Mouse (Mus musculus) layer of hippocampus, postnatal 25 days (tissue): Measurements from ENCODE around the gene Pbx2. TPM values are rescaled to one million over a fixed set of nuclear protein-coding genes. Genes with fewer than 3 reads are reported as not detected.

Source experiments
- DNase-seq, 2 experiments: peaks; one replicate each; pipeline ENCODE4 v3.0.0; 2022; ENCODE audit warnings: mixed read lengths in 2 of 2, low spot score in 1 of 2; ENCODE audit errors: extremely low spot score in 1 of 2
- total RNA-seq, 2 experiments: library from RNA; stranded (reverse); gene quantifications; 2 replicates each; pipeline ENCODE4 v1.2.3; 2021

Pbx2 gene
- total RNA-seq, 2 experiments from 2014 or later: 55.8 to 61.5 TPM

DNA sequence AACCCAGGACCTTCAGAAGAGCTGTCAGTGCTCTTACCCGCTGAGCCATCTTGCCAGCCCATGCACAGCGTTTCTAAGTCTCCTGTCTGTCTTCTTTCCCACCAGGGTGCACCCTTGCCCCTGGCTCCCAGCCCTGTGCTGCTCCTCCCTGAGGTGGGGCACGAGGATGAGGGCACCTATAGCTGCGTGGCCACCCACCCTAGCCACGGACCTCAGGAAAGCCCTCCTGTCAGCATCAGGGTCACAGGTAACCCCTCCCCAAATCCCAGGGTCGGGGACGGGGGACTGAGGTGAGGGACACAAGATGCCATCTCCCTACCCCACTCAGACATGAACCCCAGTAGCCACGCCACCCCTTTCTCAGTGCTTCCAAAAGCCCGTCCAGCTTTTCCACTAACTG lies 8.8 kb downstream of the Pbx2 start:
- DNase-seq: no peak

GRCm38 (mm10) chr17:34601796-34602195 lies 10.7 kb downstream of the Pbx2 start:
- DNase-seq: no peak

DNA sequence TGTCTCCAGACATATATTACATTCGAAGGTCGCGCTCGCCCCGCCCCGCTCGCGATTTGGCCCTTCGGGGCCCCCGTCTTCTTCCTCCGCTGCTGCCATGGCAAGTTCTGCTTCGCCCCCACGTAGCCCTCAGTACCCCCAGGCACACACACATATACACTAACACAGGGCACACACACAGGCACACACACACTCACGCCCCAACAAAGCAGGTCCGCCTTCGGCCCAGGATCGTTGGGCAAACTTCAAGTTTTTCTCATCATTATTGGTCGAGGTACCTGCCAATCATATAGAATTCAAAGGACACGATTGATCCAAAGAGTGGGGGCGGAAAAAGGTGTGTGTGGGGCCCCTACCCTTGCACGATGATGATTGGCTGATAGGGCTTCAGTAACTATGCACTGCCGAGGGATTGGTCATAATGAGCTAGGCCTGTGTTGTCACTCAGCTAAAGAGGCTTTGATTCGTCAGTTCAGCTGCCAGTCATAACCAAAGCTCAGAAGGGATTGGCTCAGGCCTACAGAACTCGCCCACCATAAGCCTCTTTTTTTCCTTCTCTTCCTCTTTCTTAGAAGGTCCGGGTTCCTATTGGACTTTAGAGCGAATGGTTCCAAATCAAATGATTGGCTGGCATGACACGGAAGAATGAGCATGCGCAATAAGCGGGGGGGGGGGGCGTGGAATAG lies 12.5 kb downstream of the Pbx2 start, which contains the start of gene Rnf5:
Gene Rnf5 (minus strand): TSS at position 316 of the 686 bp plus-strand sequence.
- peak; percentile 86 to 99 for DNase-seq

GRCm38 (mm10) chr17:34604061-34604508 lies 13.0 kb downstream of the Pbx2 start, which contains the start of gene Agpat1:
Gene Agpat1, plus strand, starts transcription at chr17:34604262.
- DNase-seq: peak; percentile 86 to 88

DNA sequence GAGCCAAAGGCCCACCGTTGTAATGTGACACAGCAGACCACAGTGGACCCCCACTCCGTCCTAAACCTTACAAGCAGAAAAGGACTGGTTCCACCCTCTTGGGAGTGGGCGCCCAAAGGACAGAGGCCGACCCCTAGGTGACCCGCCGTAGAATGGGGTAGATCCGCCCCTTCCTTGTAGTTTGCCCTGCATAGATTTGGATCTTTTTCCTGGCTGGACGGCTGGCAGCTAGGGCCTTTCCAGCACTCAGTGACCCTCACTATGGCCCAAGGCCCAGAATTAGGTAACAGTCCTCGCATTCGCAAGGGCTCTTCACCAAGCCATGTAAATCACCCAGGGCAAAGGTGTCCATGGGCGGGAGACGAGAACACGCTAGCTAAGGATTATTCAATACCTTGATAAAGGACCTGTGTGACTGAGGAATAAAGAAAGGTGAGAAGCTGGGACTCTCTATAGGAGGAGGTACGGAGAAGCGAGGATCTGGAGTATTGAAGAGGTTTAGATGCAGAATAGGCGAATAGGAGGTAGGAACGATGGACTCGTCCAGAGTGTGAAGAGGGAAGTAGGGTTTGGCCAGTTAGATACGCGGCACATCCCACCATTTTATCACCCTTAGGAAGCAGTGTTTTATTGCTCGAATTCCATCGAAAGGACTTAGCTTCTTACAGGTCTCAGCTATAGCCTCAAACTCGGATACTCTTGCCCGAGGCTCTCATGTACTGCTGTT lies 13.6 kb downstream of the Pbx2 start:
- DNase-seq: no peak

DNA sequence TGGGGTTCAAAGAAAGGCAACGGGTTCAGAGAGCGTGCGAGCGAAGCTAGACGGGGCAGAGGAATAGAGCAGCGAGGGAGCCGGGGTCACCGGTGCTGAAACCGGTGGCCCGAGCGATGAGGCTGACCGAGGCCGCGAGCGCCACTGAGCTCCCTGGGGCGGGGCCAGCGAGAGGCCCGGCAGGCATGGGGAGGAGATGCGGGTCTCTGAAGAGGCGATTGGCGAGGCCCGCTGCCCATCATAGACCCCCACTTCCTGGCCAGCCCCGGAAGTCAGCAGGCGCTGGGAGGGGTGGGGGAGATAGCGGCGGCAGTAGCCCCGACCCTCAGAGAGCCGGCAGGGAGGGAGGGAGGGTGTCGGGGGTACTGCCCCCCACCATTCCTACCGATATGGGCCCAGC lies 14.5 kb downstream of the Pbx2 start:
- DNase-seq: peak; percentile 93 to 97

DNA sequence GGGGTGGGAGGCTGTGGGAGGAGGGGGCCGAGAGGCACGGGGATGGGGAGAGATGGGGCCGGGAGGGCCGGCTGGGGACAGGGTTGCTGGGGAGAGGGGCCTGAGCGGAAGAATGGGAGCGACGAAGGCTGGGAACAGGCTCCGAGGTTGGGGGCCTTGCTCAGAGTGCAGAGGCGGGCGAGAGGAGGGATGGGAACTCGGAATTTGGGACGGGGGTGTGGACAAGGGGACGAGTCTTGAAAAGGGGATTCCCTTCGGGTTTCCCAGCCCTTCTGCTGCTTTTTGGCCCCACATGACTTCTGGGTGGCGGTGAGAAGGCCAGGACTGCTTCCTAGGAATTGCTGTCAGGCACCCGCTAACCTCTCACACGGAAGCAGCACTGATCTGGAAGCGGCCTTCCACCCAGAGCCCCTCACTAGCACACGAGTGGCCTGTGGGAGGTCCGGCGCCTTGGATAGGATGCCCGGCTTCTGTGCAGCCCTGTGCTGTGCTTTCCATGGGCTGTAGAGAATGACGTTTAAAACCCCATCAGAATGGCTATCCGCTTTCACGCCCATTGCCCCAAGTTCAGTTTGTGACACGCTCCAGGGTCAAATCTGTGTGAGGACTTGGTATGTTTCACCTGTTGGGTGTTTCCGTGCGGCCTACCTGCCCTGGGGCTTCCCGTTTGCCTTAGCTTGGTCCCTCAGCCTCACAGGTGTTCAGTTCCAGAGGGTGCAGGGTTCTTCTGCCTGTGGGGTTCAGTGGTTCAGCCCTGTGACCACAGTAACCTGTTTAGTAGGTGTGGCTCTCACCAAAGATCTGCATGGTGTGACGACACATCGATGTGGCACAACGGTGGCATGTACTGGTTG lies 15.3 kb downstream of the Pbx2 start:
- no peak for DNase-seq

DNA sequence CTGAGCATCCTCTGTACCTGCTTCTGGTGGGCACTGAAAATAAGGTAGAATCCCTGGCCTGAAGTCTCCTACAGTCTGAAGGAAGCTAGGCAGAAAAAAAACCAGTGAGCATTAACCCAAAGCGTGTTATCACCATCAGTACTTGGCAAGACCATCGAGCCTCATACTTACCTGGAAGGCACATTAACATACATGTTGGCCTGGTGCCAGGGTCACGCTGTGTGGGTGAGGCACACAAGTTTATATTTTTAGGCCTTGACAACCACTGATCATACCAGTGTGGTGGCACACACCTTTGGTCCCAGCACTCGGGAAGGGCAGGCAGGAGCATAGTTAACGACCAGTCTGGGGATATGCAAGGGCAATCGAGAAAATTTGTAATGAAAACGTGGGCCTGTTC lies 16.9 kb downstream of the Pbx2 start:
- DNase-seq: no peak

DNA sequence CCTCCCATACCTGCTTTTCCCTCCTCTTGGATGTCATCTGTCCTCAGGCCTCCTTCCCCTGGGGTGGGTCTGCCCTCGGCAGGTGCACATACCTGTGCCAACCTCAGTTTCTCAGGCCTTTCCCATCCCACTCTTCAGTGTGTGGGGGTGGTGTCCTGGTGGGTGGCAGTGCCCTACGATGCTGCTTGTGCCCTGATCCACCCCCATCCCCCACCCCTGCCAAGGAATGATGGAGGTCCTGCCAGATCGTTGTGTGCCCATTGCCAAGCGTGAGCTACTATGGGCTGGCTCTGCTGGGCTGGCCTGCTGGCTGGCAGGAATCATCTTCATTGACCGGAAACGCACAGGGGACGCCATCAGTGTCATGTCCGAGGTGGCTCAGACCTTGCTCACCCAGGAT lies 20.0 kb downstream of the Pbx2 start:
- no peak for DNase-seq

DNA sequence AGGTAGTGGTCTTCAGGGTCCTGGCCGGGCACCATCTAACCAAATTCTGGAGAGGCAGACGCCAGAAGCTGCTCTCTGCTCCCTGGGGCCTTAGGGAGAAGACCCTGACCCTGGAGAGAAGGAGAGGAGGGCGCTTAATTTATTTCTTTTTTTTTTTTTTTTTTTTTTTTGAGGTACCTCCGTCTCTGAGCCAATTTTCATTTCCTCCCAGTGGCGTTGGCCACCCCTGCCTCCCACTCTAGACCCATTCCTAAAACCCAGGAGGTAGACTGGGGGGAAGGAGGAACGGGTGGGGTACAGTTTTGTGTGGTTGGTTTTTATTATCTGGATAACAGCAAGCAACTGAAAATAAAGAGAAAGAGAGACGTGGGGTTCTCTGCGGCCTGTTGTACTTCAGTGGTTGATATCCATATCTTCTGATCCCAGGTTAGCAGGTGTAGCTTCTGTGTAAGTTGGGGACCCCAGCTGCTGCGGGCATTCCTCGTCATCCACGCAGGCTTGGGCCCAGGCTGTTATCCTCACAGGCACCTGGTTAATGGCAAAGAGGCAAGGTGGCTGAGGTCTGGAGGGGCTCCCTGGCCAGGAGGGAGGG lies 22.1 kb downstream of the Pbx2 start:
- DNase-seq: no peak

- DNase-seq: no peak
Observed at GRCm38 (mm10) chr17:34613830-34614229, 22.8 kb downstream of the Pbx2 start.

- DNase-seq: no peak
Observed at GRCm38 (mm10) chr17:34615871-34616270, 24.8 kb downstream of the Pbx2 start, which contains the start of gene Egfl8. Gene Egfl8, minus strand, starts transcription at chr17:34615971.

GRCm38 (mm10) chr17:34618999-34619398 lies 27.9 kb downstream of the Pbx2 start:
- peak in 1 of 2 experiments; percentile 77 for DNase-seq

- DNase-seq: no peak
Observed at GRCm38 (mm10) chr17:34621006-34621405, 29.9 kb downstream of the Pbx2 start.

- no peak for DNase-seq
Observed at GRCm38 (mm10) chr17:34623161-34623560, 32.1 kb downstream of the Pbx2 start.

DNA sequence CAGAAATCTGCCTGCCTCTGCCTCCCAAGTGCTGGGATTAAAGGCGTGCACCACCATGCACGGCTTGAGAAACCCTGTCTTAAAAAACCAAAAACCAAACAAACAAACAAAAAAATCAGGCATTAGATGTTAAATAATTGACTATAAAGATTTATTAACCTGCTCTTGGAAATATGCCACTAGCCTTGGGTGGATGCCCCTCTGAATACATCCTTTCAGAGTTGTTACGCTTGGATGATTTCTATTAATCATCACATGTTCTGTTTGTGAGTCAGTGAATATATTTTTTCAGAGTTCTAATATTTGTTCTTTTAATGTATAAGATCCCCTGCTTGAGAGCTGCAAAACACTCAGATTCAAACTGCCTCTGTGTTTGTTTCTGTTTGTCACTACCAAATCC lies 33.9 kb downstream of the Pbx2 start:
- no peak for DNase-seq

GRCm38 (mm10) chr17:34626062-34626772 lies 35.2 kb downstream of the Pbx2 start:
- no peak for DNase-seq

- no peak for DNase-seq
Observed at GRCm38 (mm10) chr17:34626773-34627092, 35.7 kb downstream of the Pbx2 start.

DNA sequence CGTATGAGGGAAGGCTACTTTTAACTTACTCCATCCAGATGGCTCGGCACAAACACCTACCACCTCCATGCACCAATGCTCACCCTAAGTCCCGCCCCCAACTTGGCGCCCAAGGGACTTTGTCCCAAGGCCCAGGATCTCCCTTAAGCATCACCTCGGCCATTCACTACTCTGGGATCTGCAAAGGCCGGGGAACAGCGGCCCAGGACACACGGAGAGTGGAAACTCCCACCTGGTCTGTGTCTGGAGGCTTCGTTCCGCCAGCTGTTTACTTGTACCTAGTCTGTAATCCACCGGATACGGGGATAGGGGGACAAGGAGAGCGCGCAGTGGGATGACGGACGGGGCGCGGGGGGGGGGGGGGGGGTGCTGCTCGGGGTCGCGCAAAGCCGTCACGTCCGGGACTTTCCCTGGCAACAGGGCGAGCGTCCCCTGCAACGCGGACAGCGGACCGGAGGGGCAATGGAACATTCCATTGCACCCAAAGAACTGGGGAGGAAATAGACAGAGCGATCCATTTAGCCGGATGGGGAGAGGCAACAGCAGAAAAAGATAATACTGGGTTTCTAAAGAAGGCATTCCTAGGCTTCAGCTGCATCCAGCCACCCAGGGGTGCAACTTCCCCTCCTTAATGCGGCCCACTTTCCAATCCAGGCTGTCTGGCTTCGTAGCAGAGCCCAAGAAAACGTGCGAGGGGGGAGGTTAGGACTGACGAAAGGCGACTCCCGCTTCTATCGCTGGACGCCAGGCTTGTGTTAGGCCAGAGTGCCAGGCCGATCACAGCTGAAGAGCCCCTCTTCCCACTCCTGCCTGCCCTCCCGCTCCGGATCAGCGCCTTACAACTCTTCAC lies 36.3 kb downstream of the Pbx2 start:
- DNase-seq: peak; percentile 65 to 70
